Mouse (Mus musculus) stomach, embryonic 16.5 days (tissue): Measurements from ENCODE around the gene Gripap1. TPM values are rescaled to one million over a fixed set of nuclear protein-coding genes. Genes with fewer than 3 reads are reported as not detected.

ENCODE experiments used
- ATAC-seq: fragments of 200-750 bp; cut with Nextera tagmentation; 2 replicates; pipeline ENCODE4 v1.8.0; 2017; ENCODE audit warnings: moderate number of reproducible peaks, moderate TSS enrichment; ENCODE audit not compliant: insufficient read depth, low FRiP score
- H3K27ac ChIP-seq: fragments of 300-500 bp; sonication (generic); 2 replicates; pipeline ENCODE4 v1.5.1; 2014; ENCODE audit warnings: low read length
- H3K27me3 ChIP-seq: fragments of 300-500 bp; sonication (generic); 2 replicates; pipeline ENCODE4 v1.6.1; 2014; ENCODE audit warnings: low read length, control low read depth, mixed read lengths; ENCODE audit not compliant: control insufficient read depth, insufficient read depth
- H3K36me3 ChIP-seq: fragments of 300-500 bp; sonication (generic); 2 replicates; pipeline ENCODE4 v1.6.1; 2014; ENCODE audit warnings: low read length; ENCODE audit not compliant: control insufficient read depth, insufficient read depth
- H3K4me1 ChIP-seq: fragments of 300-500 bp; sonication (generic); 2 replicates; pipeline ENCODE4 v1.6.1; 2014; ENCODE audit warnings: low read length, control low read depth, mixed read lengths; ENCODE audit not compliant: control insufficient read depth, insufficient read depth
- H3K4me2 ChIP-seq: fragments of 300-500 bp; sonication (generic); 2 replicates; pipeline ENCODE4 v1.6.1; 2014; ENCODE audit warnings: low read depth, low read length, mixed read lengths
- H3K4me3 ChIP-seq: fragments of 300-500 bp; sonication (generic); replicated peaks from 2 replicates; pipeline ENCODE4 v1.5.1; 2014; ENCODE audit warnings: mild to moderate bottlenecking, low read length
- H3K9ac ChIP-seq: fragments of 300-500 bp; sonication (generic); 2 replicates; pipeline ENCODE4 v1.6.1; 2014; ENCODE audit warnings: low read length
- H3K9me3 ChIP-seq: fragments of 300-500 bp; sonication (generic); replicated peaks from 2 replicates; pipeline ENCODE4 v1.6.1; 2016; ENCODE audit warnings: low read length, control low read depth; ENCODE audit not compliant: control insufficient read depth
- WGBS: fragments of 180-500 bp; shearing (Covaris S2); extraction: QIAGEN DNeasy Blood & Tissue Kit; methylation state at CpG from one replicate; pipeline ENCODE4 v1.1.7; 2014; 5-methylcytosine and 5-hydroxymethylcytosine counted together
- polyA plus RNA-seq: library from polyadenylated mRNA; unstranded; fragments of >200 nt; fragmentation: Nextera tagmentation; extraction: Ambion mirVana; gene quantifications from 2 replicates; pipeline ENCODE4 v1.2.1, GENCODE M21; 2015

The Gripap1 gene
- polyA plus RNA-seq, 1 experiment from 2014 or later = 42.4 TPM

DNA sequence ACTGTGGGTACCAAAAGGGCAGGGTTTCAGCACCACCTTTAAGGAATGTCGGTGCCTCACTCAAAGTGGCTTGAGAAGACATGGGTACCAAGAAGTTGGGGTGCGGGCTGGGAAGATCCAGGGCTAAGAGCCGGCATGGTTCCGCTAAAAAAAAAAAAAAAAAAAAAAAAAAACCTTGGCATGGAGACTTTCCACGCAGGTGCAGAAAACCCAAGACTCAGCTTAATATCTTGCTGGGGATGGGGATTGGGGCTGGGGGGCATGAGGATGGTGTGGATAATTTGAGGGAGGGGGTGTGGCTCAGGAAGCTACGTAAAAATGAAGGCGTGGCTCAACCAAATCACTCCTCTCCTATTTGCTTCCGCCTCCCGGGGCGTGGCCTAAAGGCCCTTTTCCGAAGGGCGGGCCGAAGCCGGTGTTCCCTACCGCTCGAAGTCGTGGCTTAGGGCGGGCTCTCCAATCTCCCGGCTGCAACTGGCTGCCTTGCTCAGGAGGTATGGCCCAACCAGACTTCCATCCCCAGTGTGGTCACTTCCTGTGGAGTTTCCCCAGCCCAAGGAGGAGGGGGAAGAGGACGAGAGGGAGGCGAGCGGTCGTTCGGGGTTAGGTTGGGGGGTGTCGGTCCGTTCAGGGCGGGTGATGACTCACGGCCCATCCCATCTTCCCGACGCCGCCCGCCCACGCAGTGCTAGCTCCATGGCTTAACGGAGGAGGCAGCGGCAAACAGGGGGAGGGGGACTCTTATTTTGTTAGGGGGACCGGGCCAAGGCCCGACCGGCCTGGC is 27.2 kb upstream of the Gripap1 start, which contains the start of gene Tfe3:
Gene Tfe3, plus strand, starts transcription at position 424 of the 784 bp plus-strand sequence.
- Histone ChIP-seq H3K9me3 (no peaks in the 10 kb centered on the region), H3K4me2 (peak within 1 kb of the TSS; percentile 61), H3K27ac (peak within 1 kb of the TSS; percentile 73), H3K4me1 (peaks cover 19% of the 10 kb centered on the region; the same call in 1 of the 2 replicates), H3K9ac (peak within 1 kb of the TSS; percentile 81), H3K4me3 (peak within 1 kb of the TSS; percentile 70), H3K36me3 (peaks cover 1% of the 10 kb centered on the region; the same call in 1 of the 2 replicates), H3K27me3 (no peaks in the 10 kb centered on the region)
- ATAC-seq = peak; percentile 96
- WGBS = 17% methylated on average over 38 of the region's 38 CpGs

DNA sequence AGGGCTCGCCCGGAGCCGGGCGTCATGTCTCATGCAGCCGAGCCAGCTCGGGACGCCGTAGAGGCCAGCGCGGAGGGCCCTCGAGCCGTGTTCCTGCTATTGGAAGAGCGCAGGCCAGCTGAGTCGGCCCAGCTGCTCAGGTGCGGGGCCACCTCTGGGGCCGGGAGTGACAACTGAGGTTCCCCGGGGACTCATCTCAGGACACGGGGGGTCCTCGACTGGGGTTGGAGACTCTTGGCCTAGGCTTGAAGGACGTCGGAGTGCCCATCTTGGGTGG is 26.7 kb upstream of the Gripap1 start:
- Histone ChIP-seq H3K9ac (peak overlapping the region; percentile 81), H3K27ac (peak overlapping the region; percentile 73), H3K9me3 (no peaks in the 10 kb centered on the region), H3K4me3 (peak overlapping the region; percentile 70), H3K4me1 (peaks cover 19% of the 10 kb centered on the region; the same call in 1 of the 2 replicates), H3K4me2 (peak overlapping the region; percentile 61), H3K27me3 (no peaks in the 10 kb centered on the region), H3K36me3 (peaks cover 5% of the 10 kb centered on the region; the same call in 1 of the 2 replicates)
- ATAC-seq = peak; percentile 5; the same call in 1 of the 2 replicates
- WGBS = 6% methylated on average over 21 of the region's 21 CpGs

DNA sequence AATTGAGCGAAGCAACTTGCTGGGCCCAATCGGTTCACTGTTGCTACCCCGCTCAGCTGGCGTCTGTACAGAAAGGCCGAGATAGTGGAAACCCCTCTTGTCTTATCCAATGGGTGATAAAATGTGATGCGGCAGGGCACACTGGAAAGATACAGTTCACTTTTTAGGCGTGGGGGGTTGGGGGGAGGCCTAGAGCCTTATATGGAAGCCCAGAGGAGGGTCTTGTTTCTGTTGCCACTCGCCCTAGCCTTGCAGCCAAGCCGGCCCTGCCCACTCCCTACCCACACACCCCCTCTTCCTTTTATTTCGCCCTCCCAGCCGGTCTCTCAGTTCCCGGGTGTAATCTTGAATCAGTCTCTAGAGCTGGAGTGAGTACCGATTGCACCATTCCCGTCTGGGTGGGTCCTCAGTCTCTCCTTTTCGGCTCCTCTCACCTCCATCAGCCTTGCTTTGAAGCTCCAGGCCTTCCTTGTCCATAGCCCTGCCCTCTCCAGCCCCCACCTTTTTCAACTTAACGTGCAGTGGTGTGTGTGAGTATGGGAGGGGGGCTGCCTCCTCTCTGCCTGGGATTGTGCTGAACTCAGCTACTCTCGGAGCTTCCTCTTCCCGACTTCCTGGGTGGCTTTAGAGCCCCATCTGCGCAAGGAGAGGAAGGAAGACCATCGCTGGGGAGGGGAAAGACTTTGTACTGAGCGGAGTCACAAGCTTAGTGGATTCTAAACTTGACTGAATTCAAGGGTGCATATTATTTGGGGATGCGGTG is 25.8 kb upstream of the Gripap1 start:
- Histone ChIP-seq H3K27me3 (no peaks in the 10 kb centered on the region), H3K9ac (peak overlapping the region; percentile 81), H3K27ac (peak overlapping the region; percentile 73; the same call in 1 of the 2 replicates), H3K36me3 (peaks cover 5% of the 10 kb centered on the region; the same call in 1 of the 2 replicates), H3K4me1 (peaks cover 19% of the 10 kb centered on the region; the same call in 1 of the 2 replicates), H3K4me3 (peak overlapping the region; percentile 70), H3K4me2 (peak overlapping the region; percentile 61), H3K9me3 (no peaks in the 10 kb centered on the region)
- WGBS = 13% methylated on average over 22 of the region's 22 CpGs
- no peak for ATAC-seq

DNA sequence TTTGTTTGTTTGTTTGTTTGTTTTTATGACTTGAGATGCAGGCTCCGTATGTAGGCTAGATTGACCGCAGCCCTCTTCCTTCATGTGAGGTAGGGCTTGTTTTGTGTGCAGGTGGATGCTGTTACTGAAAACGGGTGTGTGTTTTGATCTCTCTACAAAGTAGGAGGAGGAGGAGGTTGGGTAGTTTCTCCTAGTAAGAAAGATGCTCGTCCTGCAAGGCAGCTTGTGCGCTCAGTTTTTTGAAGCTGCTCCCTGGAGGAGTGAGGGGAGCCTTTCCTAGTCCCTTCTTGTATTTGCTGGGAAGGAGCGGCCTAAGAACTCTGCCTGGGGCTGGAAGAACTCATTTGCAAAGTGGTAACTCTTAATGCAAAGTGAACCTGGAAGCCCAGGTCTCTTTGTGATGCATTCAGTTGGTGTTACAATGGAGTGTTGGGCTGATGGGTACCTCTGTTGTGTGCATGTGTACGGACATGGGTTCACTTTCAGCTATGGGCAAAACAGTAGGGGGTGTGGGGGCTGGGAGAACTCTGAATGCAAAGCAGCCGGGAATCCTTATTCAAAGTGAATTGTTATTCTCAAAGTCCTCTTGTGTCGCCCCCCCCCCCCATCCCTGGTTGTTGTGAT is 24.8 kb upstream of the Gripap1 start:
- H3K4me2 ChIP-seq = peak overlapping the region; percentile 61
- H3K36me3 ChIP-seq = peaks cover 5% of the 10 kb centered on the region; the same call in 1 of the 2 replicates
- 21% methylated on average over 9 of the region's 9 CpGs for WGBS
- 0 out of 2 replicates have a peak overlapping the region, but pooled peaks have one; percentile 66 for H3K27ac ChIP-seq
- H3K27me3 ChIP-seq = no peaks in the 10 kb centered on the region
- peak overlapping the region; percentile 81 for H3K9ac ChIP-seq
- H3K4me1 ChIP-seq = peaks cover 19% of the 10 kb centered on the region; the same call in 1 of the 2 replicates
- no peaks in the 10 kb centered on the region for H3K9me3 ChIP-seq
- H3K4me3 ChIP-seq = peak overlapping the region; percentile 70
- ATAC-seq = no peak

DNA sequence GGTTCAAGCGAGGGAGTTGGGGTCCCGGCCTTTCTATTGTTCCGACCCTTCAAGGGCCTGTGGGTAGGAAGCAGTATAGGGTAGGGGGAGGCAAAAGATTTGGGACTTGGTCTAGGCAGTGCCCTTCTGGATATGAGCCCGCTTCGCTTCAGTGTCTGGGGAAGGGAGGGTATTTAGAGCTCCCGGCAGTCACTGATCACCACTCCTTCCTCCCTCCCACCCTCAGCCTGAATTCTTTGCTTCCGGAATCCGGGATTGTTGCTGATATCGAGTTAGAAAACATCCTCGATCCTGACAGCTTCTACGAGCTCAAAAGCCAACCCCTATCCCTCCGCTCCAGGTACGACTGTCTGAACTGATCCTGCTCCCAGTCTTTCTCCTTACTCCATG is 24.3 kb upstream of the Gripap1 start:
- H3K4me3 ChIP-seq = peak overlapping the region; percentile 70
- H3K36me3 ChIP-seq = peaks cover 7% of the 10 kb centered on the region; the same call in 1 of the 2 replicates
- peak overlapping the region; percentile 66; the same call in 1 of the 2 replicates for H3K27ac ChIP-seq
- H3K9ac ChIP-seq = peak overlapping the region; percentile 48; the same call in 1 of the 2 replicates
- H3K4me1 ChIP-seq = peaks cover 19% of the 10 kb centered on the region; the same call in 1 of the 2 replicates
- peak overlapping the region; percentile 61 for H3K4me2 ChIP-seq
- no peaks in the 10 kb centered on the region for H3K27me3 ChIP-seq
- no peak for ATAC-seq
- no peaks in the 10 kb centered on the region for H3K9me3 ChIP-seq
- 18% methylated on average over 13 of the region's 13 CpGs for WGBS

DNA sequence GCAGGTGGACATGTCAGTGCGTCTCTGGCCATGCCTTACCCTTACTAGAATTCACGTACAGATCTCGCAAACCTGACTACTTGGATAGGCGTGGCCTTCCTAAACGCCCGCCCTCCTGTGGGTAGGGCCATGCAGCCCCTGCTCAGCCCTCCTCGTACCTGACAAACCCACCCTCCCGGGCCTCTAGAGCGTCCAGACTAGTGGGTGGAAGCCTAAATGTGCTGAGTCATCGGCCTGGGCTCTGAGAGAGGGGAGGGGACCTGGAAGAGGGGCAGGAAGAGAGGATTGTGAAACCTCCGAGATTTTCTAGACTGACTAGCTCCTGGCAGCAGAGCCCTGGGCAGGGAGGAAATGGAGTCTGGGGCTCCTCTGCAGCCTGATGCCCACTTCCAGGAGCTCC is 23.8 kb upstream of the Gripap1 start:
- H3K27ac ChIP-seq = peak overlapping the region; percentile 66; the same call in 1 of the 2 replicates
- H3K27me3 ChIP-seq = no peaks in the 10 kb centered on the region
- peaks cover 7% of the 10 kb centered on the region; the same call in 1 of the 2 replicates for H3K36me3 ChIP-seq
- no peaks in the 10 kb centered on the region for H3K9me3 ChIP-seq
- peak overlapping the region; percentile 70 for H3K4me3 ChIP-seq
- ATAC-seq = peak; percentile 62
- H3K4me2 ChIP-seq = peak overlapping the region; percentile 61
- peak overlapping the region; percentile 48; the same call in 1 of the 2 replicates for H3K9ac ChIP-seq
- WGBS = 5% methylated on average over 11 of the region's 11 CpGs
- H3K4me1 ChIP-seq = peaks cover 19% of the 10 kb centered on the region; the same call in 1 of the 2 replicates

DNA sequence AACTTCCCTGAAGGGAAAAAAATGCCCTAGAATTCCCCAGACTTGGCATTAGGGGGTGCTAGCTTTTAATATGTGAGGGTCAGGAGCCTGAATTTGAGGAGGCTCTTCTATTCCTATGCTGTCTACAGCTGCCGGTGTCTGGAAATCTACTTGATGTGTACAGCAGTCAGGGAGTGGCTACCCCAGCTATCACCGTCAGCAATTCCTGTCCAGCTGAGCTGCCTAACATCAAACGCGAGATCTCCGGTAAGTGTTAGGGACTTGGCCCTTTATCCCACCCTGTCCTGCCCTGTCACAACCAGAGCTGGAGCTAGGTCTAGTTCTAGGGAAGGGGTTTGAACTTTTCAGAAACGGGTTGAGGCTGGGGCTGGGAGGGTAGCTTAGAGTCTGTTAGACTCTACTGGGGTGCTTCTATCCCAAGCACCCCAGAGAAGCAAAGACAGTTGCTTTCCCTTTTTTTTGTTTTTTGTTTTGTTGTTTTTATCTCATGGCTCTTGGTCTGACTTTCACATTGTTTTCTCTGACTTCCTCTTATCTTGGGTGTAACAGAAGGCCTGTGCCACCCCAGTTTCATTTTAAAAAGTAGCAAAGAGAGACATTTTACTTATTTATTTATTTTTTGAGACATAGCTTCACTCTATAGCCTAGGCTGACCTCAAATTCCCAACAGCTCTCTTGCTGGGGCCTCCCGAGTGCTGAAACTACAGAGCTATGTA is 20.1 kb upstream of the Gripap1 start:
- 83% methylated on average over 7 of the region's 7 CpGs for WGBS
- H3K9me3 ChIP-seq = no peaks in the 10 kb centered on the region
- peaks cover 7% of the 10 kb centered on the region; the same call in 1 of the 2 replicates for H3K36me3 ChIP-seq
- H3K27me3 ChIP-seq = no peaks in the 10 kb centered on the region
- H3K4me1 ChIP-seq = peaks cover 13% of the 10 kb centered on the region; the same call in 1 of the 2 replicates
- no peak for ATAC-seq
- no peak overlapping the region for H3K4me3 ChIP-seq
- H3K4me2 ChIP-seq = no peak overlapping the region
- no peak overlapping the region for H3K9ac ChIP-seq
- H3K27ac ChIP-seq = no peak overlapping the region

DNA sequence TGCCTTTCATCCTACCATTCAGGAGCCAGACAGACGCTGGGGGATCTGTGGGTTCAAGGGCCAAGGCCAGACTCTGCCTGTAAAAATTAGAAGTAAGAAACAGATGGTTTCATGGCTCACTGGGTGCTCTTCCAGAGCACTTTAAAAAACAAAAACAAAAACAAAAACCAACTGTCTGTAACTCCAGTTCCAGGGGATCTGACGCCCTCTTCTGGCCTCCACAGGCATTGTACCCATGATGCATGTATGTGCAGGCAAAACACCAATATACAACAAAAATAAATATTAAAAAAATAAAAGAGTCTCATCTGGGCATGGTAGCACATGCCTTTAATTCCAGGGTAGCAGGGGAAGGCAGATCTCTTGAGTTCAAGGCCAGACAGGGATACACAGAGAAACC is 16.8 kb upstream of the Gripap1 start:
- Histone ChIP-seq H3K4me2 (no peak overlapping the region), H3K27ac (no peak overlapping the region), H3K4me3 (no peak overlapping the region), H3K9ac (no peak overlapping the region), H3K36me3 (0 out of 2 replicates have a peak, but pooled peaks cover 2% of the 10 kb centered on the region), H3K27me3 (no peaks in the 10 kb centered on the region), H3K4me1 (no peaks in the 10 kb centered on the region), H3K9me3 (no peaks in the 10 kb centered on the region)
- no peak for ATAC-seq
- 50% methylated on average over 2 of the region's 2 CpGs for whole genome bisulfite sequencing
